Mouse (Mus musculus): Measurements from ENCODE around the gene Gab2. TPM values are rescaled to one million over a fixed set of nuclear protein-coding genes. Genes with fewer than 3 reads are reported as not detected.

Gene Gab2
- polyA plus RNA-seq, 1 experiment from 2014 or later, result 9.0 TPM

DNA sequence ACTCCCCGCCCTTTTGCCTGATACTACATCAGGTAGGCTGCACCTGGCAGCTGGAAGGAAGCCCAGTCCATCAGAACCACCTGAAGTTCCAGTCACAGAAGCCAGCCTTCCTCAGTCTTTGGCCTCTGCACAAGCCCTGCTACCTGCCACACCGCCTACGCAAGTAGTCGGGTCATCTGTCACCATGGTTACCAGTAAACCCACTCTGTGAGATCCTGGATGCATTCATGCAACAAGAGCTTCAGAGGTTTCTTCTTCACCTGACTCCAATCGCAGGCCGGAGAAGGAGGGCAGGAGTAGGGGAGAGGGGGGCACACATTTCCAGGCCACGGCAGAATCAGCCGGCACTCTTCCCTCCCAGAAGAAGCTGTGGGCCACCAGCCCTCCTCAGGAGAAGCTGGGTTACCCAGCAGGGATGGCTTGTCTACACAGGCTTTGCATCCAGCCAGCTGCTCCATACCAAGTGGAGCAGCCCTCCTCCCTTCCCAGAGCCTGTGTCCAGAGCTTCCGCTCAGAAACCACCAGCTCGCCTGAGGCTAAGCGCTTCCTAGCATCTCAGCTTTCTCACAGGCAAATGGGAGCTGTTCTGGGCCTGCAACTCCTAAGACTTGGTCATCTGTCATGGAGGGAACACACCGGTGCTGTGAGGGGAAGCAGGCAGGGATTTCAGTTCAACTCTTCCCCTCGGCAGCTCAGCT, 247.7 kb downstream of the Gab2 start:
- Histone ChIP-seq H3K4me3 (no peak overlapping the region), H3K36me3 (no peaks in the 10 kb centered on the region), H3K27ac (no peak overlapping the region), H3K9me3 (no peaks in the 10 kb centered on the region), H3K4me2 (no peak overlapping the region), H3K9ac (no peak overlapping the region), H3K4me1 (peaks cover 25% of the 10 kb centered on the region), H3K27me3 (peaks cover 36% of the 10 kb centered on the region)
- 72% methylated on average over 13 of the region's 13 CpGs for WGBS
- ATAC-seq (ENCODE audit: borderline replicate concordance, extremely low read depth, low FRiP score, low TSS enrichment), result no peak

- Histone ChIP-seq H3K4me2 (no peak overlapping the region), H3K27me3 (peaks cover 30% of the 10 kb centered on the region), H3K36me3 (no peaks in the 10 kb centered on the region), H3K9me3 (no peaks in the 10 kb centered on the region), H3K4me1 (peaks cover 25% of the 10 kb centered on the region), H3K4me3 (no peak overlapping the region), H3K27ac (no peak overlapping the region), H3K9ac (no peak overlapping the region)
- no peak for ATAC-seq (ENCODE audit: borderline replicate concordance, extremely low read depth, low FRiP score, low TSS enrichment)
- 69% methylated on average over 3 of the region's 3 CpGs for WGBS
Observed at GRCm38 (mm10) chr7:97329676-97330075, 248.3 kb downstream of the Gab2 start.

- 60% methylated on average over 11 of the region's 11 CpGs for WGBS
- H3K27ac ChIP-seq, result no peak overlapping the region
- H3K4me1 ChIP-seq, result peaks cover 17% of the 10 kb centered on the region
- H3K4me2 ChIP-seq, result peak overlapping the region; percentile 70
- no peak for ATAC-seq (ENCODE audit: borderline replicate concordance, extremely low read depth, low FRiP score, low TSS enrichment)
- no peaks in the 10 kb centered on the region for H3K36me3 ChIP-seq
- peak overlapping the region; percentile 43 for H3K9ac ChIP-seq
- no peaks in the 10 kb centered on the region for H3K9me3 ChIP-seq
- peak overlapping the region; percentile 98 for H3K4me3 ChIP-seq
- H3K27me3 ChIP-seq, result peaks cover 15% of the 10 kb centered on the region
Observed at GRCm38 (mm10) chr7:97330931-97331645, 249.7 kb downstream of the Gab2 start.

GRCm38 (mm10) chr7:97331726-97332666, 250.6 kb downstream of the Gab2 start, which contains the start of the genes Usp35 and Kctd21:
Usp35 (minus strand) TSS chr7:97332020.
Kctd21 (plus strand) TSS chr7:97332327.
- Histone ChIP-seq H3K4me3 (peak within 1 kb of the TSS; percentile 98), H3K27me3 (peaks cover 6% of the 10 kb centered on the region; the same call in 1 of the 2 replicates), H3K9ac (peak within 1 kb of the TSS; percentile 72), H3K4me2 (peak within 1 kb of the TSS; percentile 70), H3K27ac (peak within 1 kb of the TSS; percentile 42; the same call in 1 of the 2 replicates), H3K36me3 (no peaks in the 10 kb centered on the region), H3K4me1 (peaks cover 17% of the 10 kb centered on the region), H3K9me3 (no peaks in the 10 kb centered on the region)
- peak; percentile 99 for ATAC-seq (ENCODE audit: borderline replicate concordance, extremely low read depth, low FRiP score, low TSS enrichment)
- WGBS, result 1% methylated on average over 68 of the region's 68 CpGs

GRCm38 (mm10) chr7:97332667-97333041, 251.3 kb downstream of the Gab2 start:
- no peaks in the 10 kb centered on the region for H3K27me3 ChIP-seq
- H3K4me2 ChIP-seq, result peak overlapping the region; percentile 69
- no peak overlapping the region for H3K27ac ChIP-seq
- H3K9me3 ChIP-seq, result no peaks in the 10 kb centered on the region
- H3K36me3 ChIP-seq, result no peaks in the 10 kb centered on the region
- peak overlapping the region; percentile 98 for H3K4me3 ChIP-seq
- ATAC-seq (ENCODE audit: borderline replicate concordance, extremely low read depth, low FRiP score, low TSS enrichment), result no peak
- 6% methylated on average over 9 of the region's 9 CpGs for WGBS
- H3K9ac ChIP-seq, result peak overlapping the region; percentile 72
- H3K4me1 ChIP-seq, result peaks cover 17% of the 10 kb centered on the region

GRCm38 (mm10) chr7:97333113-97333898, 251.9 kb downstream of the Gab2 start:
- Histone ChIP-seq H3K4me2 (peak overlapping the region; percentile 69), H3K4me1 (peaks cover 17% of the 10 kb centered on the region), H3K27ac (no peak overlapping the region), H3K9ac (no peak overlapping the region), H3K4me3 (peak overlapping the region; percentile 98), H3K9me3 (no peaks in the 10 kb centered on the region), H3K27me3 (no peaks in the 10 kb centered on the region), H3K36me3 (no peaks in the 10 kb centered on the region)
- WGBS, result 66% methylated on average over 6 of the region's 6 CpGs
- ATAC-seq (ENCODE audit: borderline replicate concordance, extremely low read depth, low FRiP score, low TSS enrichment), result no peak

DNA sequence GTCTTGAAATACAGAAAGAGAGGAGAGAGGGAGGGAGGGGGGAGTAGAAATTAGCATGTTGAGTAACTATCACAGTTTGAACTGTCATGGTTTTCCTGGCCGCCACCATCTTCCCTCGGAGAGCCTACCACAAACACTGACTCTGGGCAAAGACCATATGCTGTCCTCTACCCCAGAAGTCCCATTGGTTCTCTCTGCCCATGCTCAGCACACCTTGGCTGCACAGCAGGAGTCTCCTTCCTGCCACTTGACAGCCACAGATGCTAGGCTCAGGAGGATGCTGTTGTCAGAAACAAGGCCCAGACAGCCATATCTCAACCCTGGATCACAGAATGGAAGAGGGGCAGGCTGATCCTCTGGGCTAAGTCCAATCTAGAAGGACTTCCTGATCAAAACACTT, 253.0 kb downstream of the Gab2 start:
- H3K27me3 ChIP-seq, result no peaks in the 10 kb centered on the region
- 80% methylated on average over 2 of the region's 2 CpGs for WGBS
- H3K9me3 ChIP-seq, result no peaks in the 10 kb centered on the region
- H3K4me1 ChIP-seq, result peaks cover 17% of the 10 kb centered on the region
- no peaks in the 10 kb centered on the region for H3K36me3 ChIP-seq
- H3K4me3 ChIP-seq, result no peak overlapping the region
- no peak overlapping the region for H3K4me2 ChIP-seq
- H3K27ac ChIP-seq, result no peak overlapping the region
- ATAC-seq (ENCODE audit: borderline replicate concordance, extremely low read depth, low FRiP score, low TSS enrichment), result no peak
- no peak overlapping the region for H3K9ac ChIP-seq

GRCm38 (mm10) chr7:97336678-97337077, 255.3 kb downstream of the Gab2 start:
- Histone ChIP-seq H3K27me3 (no peaks in the 10 kb centered on the region), H3K36me3 (no peaks in the 10 kb centered on the region), H3K4me1 (peaks cover 13% of the 10 kb centered on the region), H3K4me2 (no peak overlapping the region), H3K9ac (no peak overlapping the region), H3K4me3 (no peak overlapping the region), H3K27ac (no peak overlapping the region), H3K9me3 (no peaks in the 10 kb centered on the region)
- 72% methylated on average over 1 of the region's 1 CpGs for WGBS
- no peak for ATAC-seq (ENCODE audit: borderline replicate concordance, extremely low read depth, low FRiP score, low TSS enrichment)

DNA sequence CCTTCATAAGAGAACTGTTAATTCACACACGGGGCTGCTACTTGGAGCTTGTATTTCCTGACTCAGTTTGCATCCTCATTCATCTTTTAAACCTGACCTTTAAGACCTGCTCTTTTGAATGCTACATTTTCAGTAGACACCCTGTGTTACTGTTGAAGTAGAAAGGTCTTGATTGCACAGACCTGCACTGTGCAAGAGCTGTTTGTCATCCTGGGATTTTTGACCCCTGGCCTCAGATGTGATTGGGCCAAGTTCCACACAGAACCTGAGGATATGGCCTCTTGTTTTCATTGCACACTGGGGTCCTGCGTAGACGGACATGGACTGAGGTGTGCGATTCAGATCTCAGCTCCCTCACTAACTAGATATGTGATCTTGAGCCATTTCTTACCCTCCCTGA, 257.2 kb downstream of the Gab2 start:
- H3K27me3 ChIP-seq, result no peaks in the 10 kb centered on the region
- ATAC-seq (ENCODE audit: borderline replicate concordance, extremely low read depth, low FRiP score, low TSS enrichment), result no peak
- H3K9me3 ChIP-seq, result no peaks in the 10 kb centered on the region

GRCm38 (mm10) chr7:97339623-97340022, 258.2 kb downstream of the Gab2 start:
- no peak overlapping the region for H3K27ac ChIP-seq
- WGBS, result 89% methylated on average over 7 of the region's 7 CpGs
- H3K4me3 ChIP-seq, result no peak overlapping the region
- no peak for ATAC-seq (ENCODE audit: borderline replicate concordance, extremely low read depth, low FRiP score, low TSS enrichment)
- peaks cover 4% of the 10 kb centered on the region for H3K4me1 ChIP-seq
- H3K36me3 ChIP-seq, result no peaks in the 10 kb centered on the region
- H3K9ac ChIP-seq, result no peak overlapping the region
- H3K4me2 ChIP-seq, result no peak overlapping the region
- no peaks in the 10 kb centered on the region for H3K27me3 ChIP-seq
- no peaks in the 10 kb centered on the region for H3K9me3 ChIP-seq

More for the DNA sequence above, 257.2 kb downstream of the Gab2 start:
- Histone ChIP-seq H3K4me2 (no peak overlapping the region), H3K27ac (no peak overlapping the region), H3K4me3 (no peak overlapping the region), H3K9ac (no peak overlapping the region), H3K36me3 (no peaks in the 10 kb centered on the region), H3K4me1 (peaks cover 4% of the 10 kb centered on the region; the same call in 1 of the 2 replicates)
- WGBS, result 76% methylated on average over 4 of the region's 4 CpGs
